Mouse (Mus musculus) heart, postnatal 4 days (tissue): ENCODE results near the gene Creg2. TPM values are rescaled to one million over a fixed set of nuclear protein-coding genes. Genes with fewer than 3 reads are reported as not detected.
"Not testable (repeated sequence)": the region's sequence is repeated elsewhere in the genome, so short reads cannot be mapped to it uniquely, and the experiment has no call there.

Experiments
- DNase-seq: peaks from one replicate; pipeline ENCODE4 v3.0.0; 2021
- total RNA-seq, 2 experiments: library from RNA; stranded (reverse); gene quantifications; 2 replicates each; pipeline ENCODE4 v1.2.3; 2021

Creg2 gene
- total RNA-seq, result not detected

GRCm38 (mm10) chr1:39651241-39651548 is at the start of gene Creg2:
Gene Creg2, minus strand, starts transcription at chr1:39651474.
- no peak for DNase-seq

GRCm38 (mm10) chr1:39700599-39701273 is 49.5 kb upstream of the Creg2 start:
- DNase-seq, result no peak

DNA sequence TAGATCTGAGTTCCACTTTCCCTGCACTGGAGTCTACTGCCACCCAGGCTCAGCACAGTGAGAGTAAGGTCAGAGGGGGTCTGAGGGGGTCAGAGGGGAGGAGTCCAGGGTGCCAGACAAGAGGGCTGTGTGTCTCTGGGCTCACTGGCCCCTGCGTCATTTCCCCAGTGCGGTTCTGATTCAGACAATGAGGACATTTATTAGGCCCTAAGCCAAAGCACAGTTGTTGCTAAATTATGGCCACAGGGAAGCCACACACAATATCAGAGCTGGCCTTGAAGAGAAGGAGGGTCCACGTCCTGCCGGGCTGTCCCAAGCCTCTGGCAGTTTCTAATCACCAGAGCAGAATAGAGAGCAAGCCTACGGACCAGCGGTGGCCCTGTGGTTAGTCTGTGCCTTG is 47.2 kb upstream of the Creg2 start:
- peak; percentile 44 for DNase-seq

GRCm38 (mm10) chr1:39695198-39695597 is 43.9 kb upstream of the Creg2 start:
- no peak for DNase-seq

DNA sequence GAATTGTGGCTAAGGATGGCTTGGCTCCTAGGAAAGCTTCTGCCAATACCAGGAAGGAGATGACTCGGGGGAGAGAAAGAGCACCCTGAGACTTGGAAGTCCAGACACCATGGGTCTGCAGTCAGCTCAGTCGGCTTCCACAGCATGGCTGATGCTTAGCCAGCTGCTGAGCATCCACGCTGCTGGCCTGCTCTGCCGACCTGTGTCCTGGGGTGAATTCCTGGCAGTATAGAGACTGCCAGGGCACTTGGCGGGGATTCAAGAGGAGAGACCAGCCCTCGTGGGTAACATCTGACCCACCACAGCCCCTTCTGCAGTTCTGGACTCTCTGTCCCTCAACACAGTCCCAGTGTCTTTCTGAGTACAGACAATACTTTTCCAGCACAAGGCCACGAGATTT is 43.5 kb upstream of the Creg2 start:
- peak; percentile 46 for DNase-seq

- no peak for DNase-seq
These were observed 40.7 kb upstream of the Creg2 start for GRCm38 (mm10) chr1:39691974-39692373.

DNA sequence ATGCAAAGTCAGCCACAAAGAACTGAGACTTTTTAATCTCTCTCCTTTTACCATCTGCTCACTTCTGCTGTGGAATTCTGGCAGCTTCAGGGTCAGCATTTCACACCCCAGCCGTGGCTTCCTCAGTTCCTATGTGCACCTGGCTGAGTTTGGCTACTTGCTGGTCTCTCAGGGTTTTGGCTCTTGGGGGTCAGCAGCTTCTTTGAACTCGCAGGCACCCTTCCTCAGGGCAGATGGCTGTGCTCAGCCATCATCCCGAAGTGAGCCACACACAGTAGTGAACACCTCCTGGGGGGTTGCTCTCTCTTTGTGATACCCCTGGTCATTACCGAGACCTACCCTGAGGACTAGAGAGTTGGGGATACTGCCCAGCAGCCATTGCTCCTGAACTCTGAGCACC is 39.8 kb upstream of the Creg2 start:
- DNase-seq, result no peak

DNA sequence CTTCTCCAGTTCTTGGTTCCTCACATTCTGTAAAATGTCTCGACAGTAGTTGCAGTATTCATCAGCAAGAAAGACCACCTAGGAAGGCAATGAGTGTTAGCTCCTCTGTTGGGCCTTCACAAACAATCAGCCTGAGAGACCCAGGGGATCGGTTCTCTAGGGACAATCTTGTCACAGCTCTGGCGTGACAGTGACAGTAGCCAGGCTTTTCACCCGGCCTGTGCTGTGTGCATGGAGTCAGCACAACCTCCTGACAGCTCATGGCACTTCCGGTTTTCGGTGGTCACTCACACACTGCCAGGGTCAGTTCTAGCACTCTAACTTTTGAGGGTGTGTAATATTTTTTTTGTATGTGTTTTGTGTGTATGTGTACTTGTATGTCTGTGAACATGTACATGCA is 37.3 kb upstream of the Creg2 start:
- peak; percentile 37 for DNase-seq

GRCm38 (mm10) chr1:39687279-39687678 is 36.0 kb upstream of the Creg2 start:
- DNase-seq, result no peak

GRCm38 (mm10) chr1:39685841-39686240 is 34.6 kb upstream of the Creg2 start:
- peak; percentile 89 for DNase-seq

- no peak for DNase-seq
These were observed 30.4 kb upstream of the Creg2 start for GRCm38 (mm10) chr1:39681638-39682037.

- no peak for DNase-seq
These were observed 29.3 kb upstream of the Creg2 start for GRCm38 (mm10) chr1:39680546-39680945.

DNA sequence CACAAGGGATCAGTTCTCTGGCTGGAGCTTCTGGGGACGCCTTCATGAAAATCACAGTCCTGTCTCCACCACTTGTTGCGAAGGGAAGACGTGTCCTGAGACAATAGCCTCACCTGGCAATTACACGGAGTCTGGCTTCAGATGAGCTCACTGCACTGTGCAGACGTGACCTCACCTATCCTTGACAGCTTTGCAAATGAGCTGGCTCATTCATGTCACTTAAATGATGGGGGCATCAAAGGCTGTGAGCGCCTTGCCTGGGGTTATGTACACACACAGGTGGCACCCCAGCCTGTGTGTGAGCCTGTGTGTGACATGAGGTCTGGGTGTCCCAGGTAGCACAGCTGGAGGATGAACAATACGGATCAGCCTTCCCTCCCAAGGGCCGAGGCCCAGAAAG is 27.6 kb upstream of the Creg2 start:
- DNase-seq, result no peak

- DNase-seq, result no peak
These were observed 25.1 kb upstream of the Creg2 start for GRCm38 (mm10) chr1:39676221-39676876.

GRCm38 (mm10) chr1:39672362-39673105 is 21.3 kb upstream of the Creg2 start:
- DNase-seq, result no peak

DNA sequence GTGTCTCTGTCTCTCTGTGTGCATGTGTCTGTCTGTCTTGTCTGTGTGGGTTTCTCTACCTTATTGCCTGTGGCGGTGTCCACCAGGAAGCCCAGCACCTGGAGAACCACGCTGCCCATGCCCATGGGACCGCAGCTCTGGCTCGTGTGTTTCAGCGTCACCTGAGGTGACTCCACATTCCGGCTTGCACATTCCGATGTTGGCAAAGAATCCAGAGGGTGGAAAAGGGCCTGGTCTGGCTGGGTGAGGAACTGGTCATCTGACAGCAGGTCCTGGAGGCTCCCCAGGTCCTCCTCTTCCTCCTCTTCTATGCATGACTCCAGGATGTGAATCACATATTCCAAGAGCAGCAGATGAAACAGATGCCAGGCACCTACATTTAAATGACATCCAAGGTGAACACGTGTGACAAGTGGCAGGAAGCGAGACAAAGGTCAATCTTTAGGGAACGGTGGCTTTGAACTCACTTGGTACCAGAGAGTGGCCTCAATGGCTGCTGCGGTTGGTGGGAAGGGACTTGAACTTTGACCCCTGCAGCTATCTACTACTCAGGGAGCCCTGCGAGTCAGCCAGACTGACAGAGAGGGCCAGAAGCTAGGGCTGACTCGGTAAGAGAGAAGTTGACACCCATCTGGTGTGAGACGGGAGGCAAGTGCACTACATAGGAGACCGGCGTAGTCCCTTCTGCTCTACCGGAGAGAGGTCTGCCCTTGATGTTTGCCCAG is 19.1 kb upstream of the Creg2 start:
- DNase-seq, result peak; percentile 40

DNA sequence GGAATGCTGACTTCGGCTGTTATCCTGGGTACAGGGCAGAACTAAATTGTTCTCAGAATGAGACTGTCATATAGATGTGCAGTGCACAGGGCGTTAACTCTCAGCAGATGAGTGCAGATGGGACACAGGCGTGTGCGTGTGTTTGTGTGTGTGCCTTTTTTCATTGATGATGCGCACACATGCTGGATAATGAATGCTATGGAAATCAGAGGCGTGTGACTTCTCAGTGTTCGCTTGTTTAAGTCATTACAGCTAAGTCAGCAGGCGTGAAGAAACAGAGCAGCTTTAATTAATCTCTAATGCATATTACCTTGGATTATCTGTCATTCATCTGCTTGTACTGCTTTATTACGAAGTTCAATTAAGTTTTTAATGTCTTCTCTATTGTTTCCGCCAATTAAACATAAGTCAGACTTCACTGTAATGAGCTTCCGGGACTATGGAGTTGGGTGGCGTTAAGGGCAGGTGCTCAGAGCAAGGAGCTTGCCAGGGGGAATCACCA is 15.5 kb upstream of the Creg2 start:
- no peak for DNase-seq

- DNase-seq, result no peak
These were observed 12.9 kb upstream of the Creg2 start for GRCm38 (mm10) chr1:39664039-39664625.

GRCm38 (mm10) chr1:39663050-39663449 is 11.8 kb upstream of the Creg2 start:
- DNase-seq, result no peak

DNA sequence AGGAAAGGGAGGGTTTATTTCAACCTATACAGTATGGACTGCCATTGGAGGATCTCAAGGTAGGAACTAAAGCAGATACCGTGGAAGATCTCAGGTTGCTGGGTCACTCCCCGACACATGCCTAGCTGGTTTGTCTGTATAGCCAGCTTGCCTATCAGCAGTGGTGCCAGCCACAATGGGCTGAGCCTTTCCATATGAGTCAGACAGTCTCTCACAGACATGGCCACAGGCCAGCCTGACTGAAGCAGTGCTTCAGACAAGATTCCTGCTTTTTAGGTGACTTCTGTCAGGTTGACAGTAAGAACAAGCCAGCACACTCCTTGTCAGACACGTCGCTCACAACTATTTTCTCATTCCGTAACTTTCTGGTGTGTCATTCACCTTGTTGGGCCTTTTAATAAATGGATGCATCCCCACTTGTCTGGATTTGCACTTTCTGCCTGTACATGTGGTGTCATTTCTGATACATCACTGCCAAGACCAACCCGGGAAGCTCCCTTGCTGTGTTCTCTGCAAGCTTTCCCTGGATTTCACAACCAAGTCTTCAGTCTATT is 5.8 kb upstream of the Creg2 start:
- no peak for DNase-seq

DNA sequence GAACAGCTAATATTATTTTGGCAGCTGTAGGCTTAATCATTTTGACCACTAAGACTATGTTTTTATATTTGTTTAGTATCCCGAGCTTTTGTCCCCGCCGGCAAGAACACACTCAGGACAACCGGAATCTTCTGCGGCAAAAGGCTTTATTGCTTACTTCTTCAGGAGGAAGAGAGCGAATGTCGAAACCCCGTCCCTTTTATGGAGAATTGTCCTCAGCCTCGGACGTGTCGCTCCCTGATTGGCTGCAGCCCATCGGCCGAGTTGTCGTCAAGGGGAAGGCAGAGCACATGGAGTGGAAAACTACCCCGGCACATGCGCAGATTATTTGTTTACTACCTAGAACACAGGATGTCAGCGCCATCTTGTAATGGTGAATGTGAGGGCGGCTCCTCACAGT is 3.6 kb upstream of the Creg2 start:
- DNase-seq, result not testable (repeated sequence)

GRCm38 (mm10) chr1:39653028-39653427 is 1.8 kb upstream of the Creg2 start:
- DNase-seq, result no peak
